Mouse (Mus musculus): ENCODE measurements around the gene Stk40.
A peak's percentile ranks its signal among the peaks of the same experiment; 100 is the strongest.

Stk40 gene

GRCm38 (mm10) chr4:126097711-126098253, 6.0 kb upstream of the Stk40 start:
- DNase-seq (ENCODE audit: low spot score in 2 of 2) = no peak

- DNase-seq (ENCODE audit: low spot score in 2 of 2) = no peak
Measured at GRCm38 (mm10) chr4:126099365-126099764, 4.4 kb upstream of the Stk40 start.

- no peak for DNase-seq (ENCODE audit: low spot score in 2 of 2)
Measured at GRCm38 (mm10) chr4:126100764-126101163, 3.0 kb upstream of the Stk40 start.

GRCm38 (mm10) chr4:126102061-126102841, 1.5 kb upstream of the Stk40 start:
- DNase-seq (ENCODE audit: low spot score in 2 of 2) = no peak

GRCm38 (mm10) chr4:126103057-126103581, 638 bp upstream of the Stk40 start:
- DNase-seq (ENCODE audit: low spot score in 2 of 2) = peak; percentile 68 to 82

GRCm38 (mm10) chr4:126104261-126105075, 711 bp downstream of the Stk40 start:
- DNase-seq (ENCODE audit: low spot score in 2 of 2) = no peak

- DNase-seq (ENCODE audit: low spot score in 2 of 2) = no peak
Measured at GRCm38 (mm10) chr4:126105131-126105783, 1.5 kb downstream of the Stk40 start.

- no peak for DNase-seq (ENCODE audit: low spot score in 2 of 2)
Measured at GRCm38 (mm10) chr4:126108061-126108740, 4.4 kb downstream of the Stk40 start.

GRCm38 (mm10) chr4:126109613-126110373, 6.0 kb downstream of the Stk40 start:
- no peak for DNase-seq (ENCODE audit: low spot score in 2 of 2)

GRCm38 (mm10) chr4:126110374-126111152, 6.8 kb downstream of the Stk40 start:
- DNase-seq (ENCODE audit: low spot score in 2 of 2) = peak; percentile 59 to 60

- no peak for DNase-seq (ENCODE audit: low spot score in 2 of 2)
Measured at GRCm38 (mm10) chr4:126111153-126111549, 7.4 kb downstream of the Stk40 start.

- DNase-seq (ENCODE audit: low spot score in 2 of 2) = no peak
Measured at GRCm38 (mm10) chr4:126113243-126113642, 9.5 kb downstream of the Stk40 start.

- no peak for DNase-seq (ENCODE audit: low spot score in 2 of 2)
Measured at GRCm38 (mm10) chr4:126113943-126114342, 10.2 kb downstream of the Stk40 start.

GRCm38 (mm10) chr4:126115411-126115810, 11.7 kb downstream of the Stk40 start:
- no peak for DNase-seq (ENCODE audit: low spot score in 2 of 2)

- DNase-seq (ENCODE audit: low spot score in 2 of 2) = no peak
Measured at GRCm38 (mm10) chr4:126115871-126116521, 12.2 kb downstream of the Stk40 start.

GRCm38 (mm10) chr4:126117116-126117515, 13.4 kb downstream of the Stk40 start:
- DNase-seq (ENCODE audit: low spot score in 2 of 2) = no peak

GRCm38 (mm10) chr4:126118651-126119050, 14.9 kb downstream of the Stk40 start:
- DNase-seq (ENCODE audit: low spot score in 2 of 2) = peak; percentile 48 to 70

- no peak for DNase-seq (ENCODE audit: low spot score in 2 of 2)
Measured at GRCm38 (mm10) chr4:126119051-126119450, 15.3 kb downstream of the Stk40 start.

- no peak for DNase-seq (ENCODE audit: low spot score in 2 of 2)
Measured at GRCm38 (mm10) chr4:126120052-126120451, 16.3 kb downstream of the Stk40 start.
